Mouse (Mus musculus) granulocyte monocyte progenitor cell, adult 5-6 weeks (primary cell): ENCODE measurements around the gene Sumo1. TPM values are rescaled to one million over a fixed set of nuclear protein-coding genes. Genes with fewer than 3 reads are reported as not detected.

Experiments
- ATAC-seq: replicated peaks from 2 replicates; pipeline ENCODE4 v1.8.0; 2016; ENCODE audit warnings: mild to moderate bottlenecking, moderate TSS enrichment, inconsistent platforms; ENCODE audit not compliant: poor library complexity, severe bottlenecking
- total RNA-seq, 2 experiments: library from RNA; stranded (forward) in 1 of 2; stranded (reverse) in 1 of 2; fragments of 200-712, 200-1000 nt in 1 of 2; fragments of >200 nt in 1 of 2; fragmentation: Nextera tagmentation in 1 of 2; gene quantifications; 2 replicates each; pipeline ENCODE4 v1.2.3; 2014 to 2017

Sumo1 gene
- total RNA-seq, 2 experiments from 2014 or later, result 174 to 216 TPM

DNA sequence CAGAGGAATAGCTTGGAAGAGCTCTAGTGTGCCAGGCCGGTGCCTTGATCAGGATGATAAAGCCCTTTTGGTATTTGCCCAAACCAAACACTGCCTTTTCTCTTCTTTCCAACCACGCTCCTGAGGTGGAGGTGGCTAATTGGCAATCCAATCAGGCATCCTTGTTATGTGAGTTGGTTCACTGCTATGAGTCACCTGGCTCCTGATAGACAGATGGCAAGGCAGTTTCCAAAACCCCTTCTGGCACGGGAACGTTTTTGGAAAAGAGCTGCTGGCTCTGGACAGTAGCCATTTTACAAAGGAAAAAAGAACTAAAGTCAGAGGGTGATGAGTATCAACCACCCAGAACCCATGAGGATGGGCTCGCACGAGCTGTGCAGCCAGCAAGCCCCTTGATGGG lies 103.7 kb downstream of the Sumo1 start:
- no peak for ATAC-seq

DNA sequence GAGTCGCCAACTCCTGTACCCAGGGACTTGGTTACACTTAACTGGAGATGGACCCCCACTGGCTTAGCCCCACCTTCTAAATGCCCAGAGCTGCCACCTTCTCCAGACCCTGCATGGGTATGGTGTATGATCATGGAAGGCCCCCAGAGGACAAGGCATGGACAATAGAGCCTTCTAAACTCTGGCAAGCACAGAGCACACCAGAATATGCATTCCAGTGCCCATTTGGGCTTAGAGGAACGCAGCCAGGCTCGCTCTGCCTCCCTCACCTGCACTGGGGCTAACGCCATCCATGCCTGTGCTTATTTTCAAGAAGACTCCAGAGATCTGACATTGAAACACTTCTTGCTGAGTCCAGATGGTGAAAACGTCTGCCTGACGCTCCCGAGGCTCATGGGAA lies 104.4 kb downstream of the Sumo1 start:
- no peak for ATAC-seq

DNA sequence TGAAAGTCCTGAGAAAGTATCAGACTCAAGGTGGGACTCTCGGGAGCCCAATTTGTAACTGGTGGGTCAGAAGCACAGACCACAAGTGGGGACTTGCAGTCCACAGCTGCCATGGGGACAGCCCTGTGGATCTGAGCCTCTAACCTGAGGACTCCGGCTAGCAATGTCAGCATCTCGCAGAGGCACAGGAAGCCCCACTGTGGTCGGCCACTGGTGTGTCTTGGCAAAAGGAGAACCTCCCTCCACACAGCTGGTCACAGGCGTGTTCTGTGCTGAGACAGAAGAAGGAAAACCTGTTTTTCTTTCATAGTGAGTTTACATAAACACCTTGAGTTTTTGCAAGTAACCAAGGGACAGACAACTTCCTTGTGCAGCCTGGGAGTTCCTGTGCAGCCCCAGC lies 104.8 kb downstream of the Sumo1 start:
- ATAC-seq, result peak; percentile 86

DNA sequence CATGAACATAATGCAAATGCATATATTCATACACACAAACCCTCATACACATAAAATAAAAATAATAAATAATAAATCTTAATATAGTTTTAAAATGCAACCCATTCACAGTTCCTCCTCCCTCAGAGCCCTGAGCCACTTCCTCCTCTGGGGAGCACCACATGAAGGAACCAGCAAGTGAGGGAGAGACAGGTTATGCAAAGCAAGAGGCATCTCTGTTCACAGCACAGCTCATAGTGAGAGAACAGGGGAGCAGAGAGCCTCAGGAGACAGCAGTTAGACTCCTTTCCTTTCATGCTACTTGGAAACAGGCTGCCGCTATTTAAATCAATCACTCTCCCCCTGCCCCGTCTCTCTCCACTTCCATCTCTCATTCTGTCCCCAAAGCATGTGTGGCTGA lies 107.1 kb downstream of the Sumo1 start:
- ATAC-seq, result no peak

DNA sequence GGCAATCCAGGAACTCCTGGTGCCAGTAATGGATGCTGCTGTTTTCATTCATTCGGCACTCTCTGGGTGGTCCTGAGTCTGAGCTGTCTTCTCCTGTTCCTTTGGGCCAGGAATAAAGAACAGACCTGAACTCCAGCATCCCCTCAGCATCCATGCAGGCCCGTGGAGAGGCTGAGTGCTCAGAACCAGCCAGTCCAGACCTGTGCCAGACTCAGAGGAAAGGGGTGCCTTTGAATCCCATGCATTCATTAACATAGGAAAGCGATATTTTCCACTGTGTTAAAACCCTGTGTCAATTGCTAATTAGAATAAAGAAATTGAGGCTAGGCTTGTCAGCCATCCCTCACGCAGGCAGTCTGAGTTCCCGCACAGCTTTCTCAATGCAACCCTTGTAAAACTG lies 116.9 kb downstream of the Sumo1 start:
- ATAC-seq, result no peak

DNA sequence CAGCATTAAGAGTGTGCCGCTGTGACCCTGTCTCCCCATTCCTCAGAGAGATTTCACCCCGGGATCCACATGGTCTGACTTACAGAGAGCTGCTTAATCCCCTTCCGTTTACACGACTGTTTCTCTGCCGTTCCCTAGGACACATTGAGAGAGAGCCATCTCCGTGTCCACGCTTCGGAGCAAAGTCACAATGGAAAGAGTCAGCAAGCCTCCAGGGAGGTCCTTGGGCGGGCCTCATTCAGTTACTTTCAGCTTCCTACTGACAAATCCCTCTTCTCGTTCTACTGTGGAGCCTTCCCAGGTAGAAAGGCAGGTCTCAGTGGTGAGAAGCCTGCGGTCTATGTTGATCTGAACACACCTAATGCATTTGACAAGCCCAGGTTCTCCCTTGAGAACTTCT lies 119.6 kb downstream of the Sumo1 start:
- ATAC-seq, result no peak

DNA sequence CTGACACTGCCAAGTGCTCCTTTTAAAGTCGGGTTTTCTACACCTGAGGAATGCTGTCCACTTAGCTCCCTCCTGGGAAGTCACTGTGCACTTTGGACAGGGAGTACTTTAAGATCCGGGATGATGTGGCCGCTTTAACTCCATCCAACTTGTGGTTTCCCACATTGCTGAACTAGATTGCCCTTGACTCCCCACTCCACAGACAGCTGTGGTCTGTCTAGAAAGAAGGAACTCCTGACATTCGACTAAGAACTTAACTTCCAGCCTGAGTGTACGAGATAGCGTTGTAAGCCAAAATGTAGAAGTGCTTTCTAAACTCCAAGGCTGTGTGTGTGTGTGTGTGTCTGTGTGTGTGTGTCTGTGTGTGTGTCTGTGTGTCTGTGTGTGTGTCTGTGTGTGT lies 120.4 kb downstream of the Sumo1 start:
- peak; percentile 68 for ATAC-seq

DNA sequence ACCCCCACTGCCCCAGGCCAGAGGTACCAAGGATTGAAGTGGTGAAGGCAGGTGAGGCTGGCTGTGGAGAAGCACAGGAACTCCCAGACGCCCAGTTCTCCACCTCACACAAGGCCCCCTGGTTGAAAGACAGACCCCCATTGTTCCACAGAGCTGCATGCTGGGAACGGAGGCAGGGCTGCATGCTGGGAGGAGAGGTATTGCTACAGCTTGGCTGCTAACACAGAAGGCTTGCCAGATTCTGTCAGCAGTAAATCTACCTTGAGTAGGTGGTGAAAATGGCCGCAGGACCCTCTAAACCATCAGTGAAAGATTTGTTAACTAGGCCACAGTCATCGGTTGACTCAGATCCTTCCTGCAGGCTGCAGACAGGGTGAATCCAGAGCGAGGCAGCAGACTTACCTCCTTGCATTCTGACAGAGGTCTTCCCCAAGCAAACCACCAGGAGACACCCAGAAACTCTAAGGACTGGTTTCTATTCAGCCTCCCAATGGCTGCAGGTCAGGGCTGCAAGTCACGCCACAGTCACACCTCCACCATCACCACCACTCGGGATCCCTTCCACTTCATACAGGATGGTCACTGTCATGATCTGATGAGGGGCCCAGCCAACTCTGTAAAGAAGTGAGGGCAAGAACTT lies 121.5 kb downstream of the Sumo1 start:
- ATAC-seq, result no peak

DNA sequence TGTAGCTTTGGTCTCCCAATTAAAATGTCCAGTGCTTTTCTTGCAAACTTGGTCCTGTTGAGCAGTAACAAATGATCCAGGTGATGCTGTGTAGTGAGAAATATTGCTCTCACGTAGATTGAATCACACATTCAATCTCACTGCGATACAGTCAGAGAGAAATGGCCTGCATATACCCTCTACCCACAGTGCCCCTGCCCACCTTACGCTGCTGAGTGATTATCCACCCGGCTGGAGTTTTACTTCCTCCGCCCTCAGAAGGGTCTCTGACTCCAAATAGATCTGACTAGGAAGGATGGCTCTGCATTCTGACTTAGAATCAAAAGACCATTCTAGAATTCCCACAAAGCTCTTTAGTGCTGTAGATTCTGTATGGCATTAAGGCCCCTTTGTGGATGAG lies 122.1 kb downstream of the Sumo1 start:
- ATAC-seq, result no peak

DNA sequence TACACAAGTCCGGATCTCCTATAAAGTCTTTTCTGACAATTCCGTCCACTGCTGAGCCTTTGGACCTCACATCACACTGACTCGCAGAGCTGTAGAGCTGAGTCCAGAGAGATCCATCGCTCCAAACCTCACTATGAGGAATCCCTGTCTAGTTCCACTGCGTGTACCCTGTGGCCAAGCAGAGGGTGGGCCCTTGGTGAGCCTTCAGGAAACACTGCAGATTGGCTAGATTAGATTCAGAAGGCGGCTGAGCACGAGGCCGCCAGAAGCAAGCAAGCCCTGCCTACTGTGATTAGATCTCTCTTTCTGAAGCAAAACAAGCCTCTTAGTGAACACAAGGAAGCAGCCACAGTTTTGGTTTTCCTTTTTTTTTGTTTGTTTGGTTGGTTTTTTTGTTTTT lies 126.7 kb downstream of the Sumo1 start:
- ATAC-seq, result no peak

DNA sequence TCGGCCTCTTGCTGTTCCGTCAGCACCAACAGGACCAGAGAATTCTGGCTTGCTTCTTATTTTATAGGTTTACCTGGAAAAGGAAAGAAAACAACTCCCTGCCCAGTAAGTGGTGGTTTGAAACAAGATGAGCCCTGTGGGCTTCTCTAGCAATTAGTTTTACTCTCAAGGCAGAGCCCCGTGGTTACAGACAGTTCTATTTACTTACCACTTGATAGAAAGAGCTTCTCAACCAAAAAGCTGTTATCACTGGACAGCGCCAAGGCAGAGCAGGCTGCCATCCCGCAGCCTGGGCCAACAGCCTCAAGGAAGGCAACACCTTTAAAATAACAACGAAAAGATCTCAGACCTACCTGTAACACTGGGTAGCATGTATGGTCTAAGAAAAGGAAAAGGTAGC lies 128.4 kb downstream of the Sumo1 start:
- ATAC-seq, result no peak

DNA sequence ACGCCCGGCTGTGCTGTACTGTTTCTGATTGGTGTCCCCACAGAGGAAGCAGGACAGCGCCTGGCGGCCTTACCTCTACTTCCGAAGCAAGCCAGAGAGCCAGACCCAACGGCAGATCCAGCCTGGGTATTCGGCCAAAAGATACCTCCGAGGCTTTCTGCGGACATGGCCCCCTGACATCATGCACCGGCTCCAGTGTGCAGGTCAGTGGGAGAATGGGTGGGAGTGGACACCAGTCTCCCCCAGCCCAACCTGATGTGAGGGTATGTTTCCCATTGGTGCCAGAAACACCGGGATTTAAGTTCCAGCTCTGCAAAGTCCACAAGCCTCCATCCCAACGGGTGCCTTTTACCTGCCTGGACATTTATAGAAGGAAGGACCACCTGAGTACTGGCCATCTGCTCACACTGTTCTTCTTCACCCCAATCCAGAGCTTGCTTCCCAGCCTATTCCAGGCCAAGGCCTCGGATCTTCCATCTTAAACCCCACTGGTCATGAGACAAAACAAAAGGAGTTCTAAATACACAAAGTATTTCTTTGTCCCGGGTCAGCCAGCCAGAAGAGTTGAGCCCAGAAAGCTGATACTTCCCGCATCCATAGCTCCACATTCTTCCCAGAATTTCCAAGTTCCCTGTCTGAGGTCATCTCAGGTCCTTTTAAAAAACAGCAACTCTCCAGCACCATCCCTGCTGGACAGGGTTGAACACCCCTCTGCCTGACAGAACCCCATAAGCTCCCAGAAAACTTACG lies 129.2 kb downstream of the Sumo1 start:
- ATAC-seq, result no peak

DNA sequence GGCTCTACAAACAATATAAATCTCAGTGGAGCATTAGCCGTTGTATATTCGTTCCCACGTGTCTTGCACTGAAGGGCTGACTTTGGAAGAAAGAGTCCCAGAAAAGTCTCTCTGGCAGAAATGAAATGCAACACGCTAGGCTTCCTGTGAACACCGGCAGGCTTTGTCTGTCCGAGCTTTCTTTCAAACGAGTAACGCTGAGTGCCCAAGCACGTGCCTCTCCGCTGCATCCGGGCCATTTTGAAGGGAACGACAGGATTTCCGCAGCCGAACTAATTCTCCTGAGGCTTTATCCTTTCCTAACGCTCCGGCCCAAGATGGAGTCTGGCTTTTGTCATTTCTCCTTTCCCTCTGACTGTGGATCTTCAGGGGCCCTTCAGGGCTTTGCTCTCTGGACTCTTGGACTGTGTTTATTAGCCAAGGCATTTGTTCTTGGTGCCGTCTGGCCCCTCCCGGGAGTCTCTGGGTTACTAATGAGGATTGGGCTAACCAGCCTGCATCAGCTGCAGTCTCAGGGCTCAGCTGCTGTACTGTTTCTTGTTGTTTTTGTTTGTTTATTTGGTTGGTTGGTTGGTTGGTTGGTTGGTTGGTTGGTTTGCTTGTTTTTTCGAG lies 130.0 kb downstream of the Sumo1 start:
- ATAC-seq, result no peak

DNA sequence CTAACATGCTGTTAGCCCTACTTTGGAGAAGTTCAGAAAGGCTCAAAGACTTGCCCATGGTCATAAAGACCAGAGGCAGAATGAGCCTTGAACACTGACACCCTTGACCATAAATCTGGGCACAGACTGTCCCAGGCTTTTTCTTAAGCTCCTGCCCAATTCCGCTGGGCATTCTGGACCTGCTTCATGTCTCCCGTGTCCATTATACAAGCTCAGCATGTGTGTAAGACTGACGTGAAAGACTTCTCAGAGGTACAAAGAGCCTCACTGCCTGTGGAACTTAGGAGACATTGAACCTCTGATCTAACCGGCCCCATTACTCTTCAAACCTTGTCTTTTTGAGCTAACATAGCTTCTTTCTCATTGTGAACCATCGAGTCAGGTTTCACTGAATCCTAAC lies 132.3 kb downstream of the Sumo1 start:
- ATAC-seq, result no peak

Other genes with a start within 250 kb of the Sumo1 start
- gene Fzd7, start 188.4 kb downstream of the Sumo1 start, total RNA-seq (2014; fragmentation: Nextera tagmentation), result 4.3 and 4.9 TPM in 2 replicates
- 2.8 and 4.6 TPM in 2 replicates for gene Fzd7, start 188.4 kb downstream of the Sumo1 start, total RNA-seq (2017)
- 0.41 and 2.8 TPM in 2 replicates for gene Gm973, start 154.6 kb downstream of the Sumo1 start, total RNA-seq (2014; fragmentation: Nextera tagmentation)
- not detected in 2 replicates for gene Gm973, start 154.6 kb downstream of the Sumo1 start, total RNA-seq (2017)
- 141 and 193 TPM in 2 replicates for gene Nop58, start 14.1 kb upstream of the Sumo1 start, total RNA-seq (2014; fragmentation: Nextera tagmentation)
- gene Nop58, start 14.1 kb upstream of the Sumo1 start, total RNA-seq (2017), result 1,413 and 1,436 TPM in 2 replicates
- 12.5 and 14.5 TPM in 2 replicates for gene Bmpr2, start 92.6 kb upstream of the Sumo1 start, total RNA-seq (2014; fragmentation: Nextera tagmentation)
- gene Bmpr2, start 92.6 kb upstream of the Sumo1 start, total RNA-seq (2017), result 5.7 and 11.8 TPM in 2 replicates
- gene Fam117b, start 242.2 kb upstream of the Sumo1 start, total RNA-seq (2014; fragmentation: Nextera tagmentation), result 19.9 and 21.0 TPM in 2 replicates
- 25.5 and 25.6 TPM in 2 replicates for gene Fam117b, start 242.2 kb upstream of the Sumo1 start, total RNA-seq (2017)